Mouse (Mus musculus) CH12.LX (cell line): ENCODE measurements around the gene Cenpt.

Experiments
- BHLHE40 ChIP-seq: IDR thresholded peaks from 2 replicates; pipeline ENCODE4 v1.6.1; 2011; ENCODE audit warnings: mild to moderate bottlenecking, low read depth, low read length, improper control_type of control experiment
- CTCF ChIP-seq, 2 experiments: IDR thresholded peaks in 1 of 2; conservative IDR thresholded peaks in 1 of 2; 2 replicates each; pipeline ENCODE4 v1.5.1; 2011 to 2012; ENCODE audit warnings: low read depth in 2 of 2, low read length in 2 of 2, improper control_type of control experiment in 1 of 2, inconsistent platforms in 1 of 2, mild to moderate bottlenecking in 1 of 2, moderate library complexity in 1 of 2
- EP300 ChIP-seq: IDR thresholded peaks from 2 replicates; pipeline ENCODE4 v1.6.1; 2011; ENCODE audit warnings: low read length, improper control_type of control experiment
- JUN ChIP-seq: IDR thresholded peaks from 2 replicates; pipeline ENCODE4 v1.6.1; 2011; ENCODE audit warnings: low read depth, mild to moderate bottlenecking, low read length, improper control_type of control experiment, moderate library complexity; ENCODE audit not compliant: insufficient read depth
- POLR2A ChIP-seq: IDR thresholded peaks from 2 replicates; pipeline ENCODE4 v1.6.1; 2011; ENCODE audit warnings: low read depth, mild to moderate bottlenecking, improper control_type of control experiment, low read length

- no peak for TF ChIP-seq CTCF (conservative IDR thresholded peaks at IDR 0.05 in 1 of 2, IDR thresholded peaks at IDR 0.05 in 1 of 2; ENCODE audit: low read depth in 2 of 2, low read length in 2 of 2)
- TF ChIP-seq POLR2A: no peak
- no peak for TF ChIP-seq EP300
- no peak for TF ChIP-seq BHLHE40
- no peak for TF ChIP-seq JUN
Measured at GRCm38 (mm10) chr8:105853178-105853577, at the start of gene Cenpt.
